23 mouse cellular contexts compared by ENCODE assay signal in the genomic region with DNA sequence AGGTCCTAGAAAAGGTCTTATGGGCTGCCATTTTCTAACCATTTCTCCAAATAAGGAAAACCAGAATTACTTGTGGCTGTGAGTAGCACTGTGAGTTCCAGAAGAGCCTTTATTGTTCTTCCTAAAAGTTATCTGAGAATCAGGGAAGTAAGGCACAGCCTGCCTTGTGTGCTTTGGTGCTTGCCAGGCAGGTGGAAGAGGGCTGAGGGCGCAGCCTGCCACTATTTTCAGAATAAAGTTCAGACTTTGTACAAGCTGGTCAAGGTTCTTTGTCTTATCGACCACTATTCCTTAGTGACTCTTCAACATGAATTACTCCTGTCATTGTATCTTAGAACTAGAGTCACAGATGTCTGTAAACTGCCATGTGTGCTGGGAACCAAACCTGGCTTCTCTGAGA.
DNase-seq lines count a peak whose midpoint lies in the region; ATAC-seq and TF ChIP-seq lines count a peak whose summit lies in the region.
"Had no signal": no experiment of that assay in that cellular context is flagged by ENCODE, and none has a peak within 500 bp of the region (broad histone marks: within the 10 kb centered on the region; RNA-seq: fewer than 3 reads in every experiment).

No protein-coding gene starts in this region.

- H3K9me3 ChIP-seq in heart, embryonic 11.5 days (replicated peaks; ENCODE audit: control insufficient read depth, low read length) = no peaks in the 10 kb centered on the region
- no peaks in the 10 kb centered on the region for H3K9me3 ChIP-seq in lung, embryonic 14.5 days (ENCODE audit: low read depth, low read length)
- no peaks in the 10 kb centered on the region for H3K9me3 ChIP-seq in intestine, postnatal 0 days (ENCODE audit: control insufficient read depth)
- H3K9me3 ChIP-seq: embryonic facial prominence, embryonic 12.5 days; forebrain, embryonic 15.5 days; hindbrain, embryonic 15.5 days; limb, embryonic 13.5 days; liver, embryonic 15.5 days; midbrain, embryonic 12.5 days; neural tube, embryonic 12.5 days had no signal

- no peak for ATAC-seq in heart, embryonic 11.5 days (replicated peaks; ENCODE audit: insufficient number of reproducible peaks, low FRiP score, low TSS enrichment)
- ATAC-seq in lung, embryonic 14.5 days (ENCODE audit: insufficient read depth) = no peak
- peak; percentile 75 for ATAC-seq in intestine, postnatal 0 days
- ATAC-seq: forebrain, embryonic 15.5 days; lung, postnatal 0 days had no signal

- no peak for DNase-seq in heart, postnatal 36 days
- DNase-seq in lung, embryonic 14.5 days = no peak
- DNase-seq in lung, postnatal 10 days = no peak
- no peak for DNase-seq in adrenal gland, postnatal 14 days
- DNase-seq in yolk sac, embryonic 10.5 days (ENCODE audit: low spot score) = no peak
- DNase-seq: adrenal gland, adult 2 months; cerebellum, adult 9-10 months; kidney, adult 18-20 months; kidney, postnatal 14 days; layer of hippocampus, postnatal 36 days; spleen, adult 18-20 months; thymus, adult 2 months had no signal

- H3K27ac ChIP-seq in heart, embryonic 11.5 days (ENCODE audit: low read depth, low read length) = peak overlapping the region; percentile 60
- H3K27ac ChIP-seq in lung, embryonic 14.5 days (ENCODE audit: low read depth) = peak overlapping the region; percentile 2; the same call in 1 of the 2 replicates
- H3K27ac ChIP-seq in intestine, postnatal 0 days (ENCODE audit: low read depth, low read length) = peak overlapping the region; percentile 50; the same call in 1 of the 2 replicates
- H3K27ac ChIP-seq: embryonic facial prominence, embryonic 12.5 days; forebrain, embryonic 15.5 days; hindbrain, embryonic 15.5 days; layer of hippocampus, adult 2 months; limb, embryonic 13.5 days; liver, embryonic 15.5 days; midbrain, embryonic 12.5 days; neural tube, embryonic 12.5 days had no signal

- TF ChIP-seq CTCF in lung, embryonic 14.5 days (IDR thresholded peaks at IDR 0.05; ENCODE audit: low read depth) = no peak
- TF ChIP-seq CTCF in intestine, postnatal 0 days (IDR thresholded peaks at IDR 0.05; ENCODE audit: low read depth) = no peak

- intact Hi-C loops in heart, postnatal 36 days (cut with DNase I) = no loop called here

- H3K9ac ChIP-seq in heart, embryonic 11.5 days (ENCODE audit: low read depth, low read length) = no peak overlapping the region
- H3K9ac ChIP-seq in lung, embryonic 14.5 days = no peak overlapping the region
- H3K9ac ChIP-seq in intestine, postnatal 0 days (ENCODE audit: low read depth, low read length) = no peak overlapping the region
- H3K9ac ChIP-seq: embryonic facial prominence, embryonic 12.5 days; forebrain, embryonic 15.5 days; hindbrain, embryonic 15.5 days; limb, embryonic 13.5 days; liver, embryonic 15.5 days; midbrain, embryonic 12.5 days; neural tube, embryonic 12.5 days had no signal

- no peak overlapping the region for H3K4me2 ChIP-seq in heart, embryonic 11.5 days
- no peak overlapping the region for H3K4me2 ChIP-seq in lung, embryonic 14.5 days
- 0 out of 2 replicates have a peak overlapping the region, but pooled peaks have one; percentile 9 for H3K4me2 ChIP-seq in intestine, postnatal 0 days (replicated peaks; ENCODE audit: low read depth)
- H3K4me2 ChIP-seq: embryonic facial prominence, embryonic 12.5 days; forebrain, embryonic 15.5 days; hindbrain, embryonic 15.5 days; limb, embryonic 13.5 days; liver, embryonic 15.5 days; midbrain, embryonic 12.5 days; neural tube, embryonic 12.5 days had no signal

- H3K36me3 ChIP-seq in heart, embryonic 11.5 days (ENCODE audit: control insufficient read depth, insufficient read depth, low read length) = no peaks in the 10 kb centered on the region
- H3K36me3 ChIP-seq in lung, embryonic 14.5 days (ENCODE audit: insufficient read depth) = 0 out of 2 replicates have a peak, but pooled peaks cover 2% of the 10 kb centered on the region
- peaks cover 15% of the 10 kb centered on the region for H3K36me3 ChIP-seq in intestine, postnatal 0 days (ENCODE audit: control insufficient read depth, insufficient read depth)
- H3K36me3 ChIP-seq: embryonic facial prominence, embryonic 12.5 days; forebrain, embryonic 15.5 days; hindbrain, embryonic 15.5 days; limb, embryonic 13.5 days; liver, embryonic 15.5 days; midbrain, embryonic 12.5 days; neural tube, embryonic 12.5 days had no signal

- H3K4me3 ChIP-seq in heart, embryonic 11.5 days (ENCODE audit: low read depth, low read length) = no peak overlapping the region
- no peak overlapping the region for H3K4me3 ChIP-seq in lung, embryonic 14.5 days (ENCODE audit: low read depth, low read length)
- H3K4me3 ChIP-seq in intestine, postnatal 0 days (ENCODE audit: low read depth, low read length) = no peak overlapping the region
- H3K4me3 ChIP-seq: embryonic facial prominence, embryonic 12.5 days; forebrain, embryonic 15.5 days; hindbrain, embryonic 15.5 days; layer of hippocampus, adult 2 months; limb, embryonic 13.5 days; liver, embryonic 15.5 days; midbrain, embryonic 12.5 days; neural tube, embryonic 12.5 days had no signal

- WGBS in heart, embryonic 11.5 days (ENCODE audit: insufficient replicate concordance) = 66% methylated on average over 2 of the region's 2 CpGs
- 88% methylated on average over 2 of the region's 2 CpGs for WGBS in lung, embryonic 14.5 days
- 36% methylated on average over 2 of the region's 2 CpGs for WGBS in intestine, postnatal 0 days

- H3K4me1 ChIP-seq in heart, embryonic 11.5 days (ENCODE audit: control insufficient read depth, insufficient read depth, low read length) = peaks cover 40% of the 10 kb centered on the region
- peaks cover 14% of the 10 kb centered on the region; the same call in 1 of the 2 replicates for H3K4me1 ChIP-seq in lung, embryonic 14.5 days (ENCODE audit: insufficient read depth)
- peaks cover 11% of the 10 kb centered on the region; the same call in 1 of the 2 replicates for H3K4me1 ChIP-seq in intestine, postnatal 0 days (replicated peaks; ENCODE audit: control insufficient read depth, insufficient read depth, low read length)
- H3K4me1 ChIP-seq: hindbrain, embryonic 15.5 days; neural tube, embryonic 12.5 days had no signal

- no peaks in the 10 kb centered on the region for H3K27me3 ChIP-seq in heart, embryonic 11.5 days (ENCODE audit: control insufficient read depth, insufficient read depth, low read length)
- H3K27me3 ChIP-seq in lung, embryonic 14.5 days (ENCODE audit: insufficient read depth, low read length) = no peaks in the 10 kb centered on the region
- H3K27me3 ChIP-seq in intestine, postnatal 0 days (replicated peaks; ENCODE audit: control insufficient read depth, insufficient read depth, low read length) = no peaks in the 10 kb centered on the region
- H3K27me3 ChIP-seq: embryonic facial prominence, embryonic 12.5 days; forebrain, embryonic 15.5 days; hindbrain, embryonic 15.5 days; limb, embryonic 13.5 days; liver, embryonic 15.5 days; midbrain, embryonic 12.5 days; neural tube, embryonic 12.5 days had no signal

Comparison
In these comparisons a context has a peak if more than half of its experiments do, and no peak if none do; other contexts are left out.
1. H3K27ac ChIP-seq: peak in every context shown above with its lines; median percentile 60 in heart, embryonic 11.5 days; 50 in intestine, postnatal 0 days; 2 in lung, embryonic 14.5 days.